In genomic region chr10:78238926-78239325, GRCm38 (mm10) we compare ENCODE assay signal across 20 mouse cellular contexts. TPM values are rescaled to one million over a fixed set of nuclear protein-coding genes. Genes with fewer than 3 reads are reported as not detected.
DNase-seq lines count a peak whose midpoint lies in the region; ATAC-seq and TF ChIP-seq lines count a peak whose summit lies in the region.
"Had no signal": no experiment of that assay in that cellular context is flagged by ENCODE, and none has a peak within 500 bp of the region (broad histone marks: within the 10 kb centered on the region; RNA-seq: fewer than 3 reads in every experiment).

No protein-coding gene starts in this region.

- no peaks in the 10 kb centered on the region for H3K9me3 ChIP-seq in liver, embryonic 14.5 days (ENCODE audit: control insufficient read depth, low read length)
- H3K9me3 ChIP-seq: embryonic facial prominence, embryonic 13.5 days; forebrain, embryonic 13.5 days; heart, embryonic 15.5 days; hindbrain, embryonic 13.5 days; limb, embryonic 12.5 days had no signal

- peaks cover 55 to 60% of the 10 kb centered on the region in 2 experiments for H3K4me1 ChIP-seq in liver, embryonic 14.5 days (replicated peaks; ENCODE audit: control insufficient read depth in 2 of 2, insufficient read depth in 2 of 2, low read length in 1 of 2)

- intact Hi-C loops in left cerebral cortex, adult 2 months (cut with DNase I) = no loop called here
- intact Hi-C loops in left cerebral cortex, postnatal 4 days (cut with DNase I) = no loop called here

- no peak for TF ChIP-seq EP300 in liver, embryonic 14.5 days (IDR thresholded peaks at IDR 0.05; ENCODE audit: low read depth)

- H3K27ac ChIP-seq in left cerebral cortex, adult 2 months = peak overlapping the region; percentile 71
- peak overlapping the region; percentile 34 for H3K27ac ChIP-seq in liver, embryonic 14.5 days
- H3K27ac ChIP-seq: embryonic facial prominence, embryonic 13.5 days; forebrain, embryonic 13.5 days; heart, embryonic 15.5 days; hindbrain, embryonic 13.5 days; limb, embryonic 12.5 days had no signal

- WGBS in liver, embryonic 14.5 days (ENCODE audit: insufficient replicate concordance) = 86% methylated on average over 6 of the region's 6 CpGs

- no peaks in the 10 kb centered on the region for H3K27me3 ChIP-seq in liver, embryonic 14.5 days (ENCODE audit: control insufficient read depth, insufficient read depth, low read length)
- H3K27me3 ChIP-seq: embryonic facial prominence, embryonic 13.5 days; forebrain, embryonic 13.5 days; heart, embryonic 15.5 days; hindbrain, embryonic 13.5 days; limb, embryonic 12.5 days had no signal

- no peak overlapping the region for H3K4me2 ChIP-seq in liver, embryonic 14.5 days (ENCODE audit: low read depth)
- H3K4me2 ChIP-seq: embryonic facial prominence, embryonic 13.5 days; forebrain, embryonic 13.5 days; heart, embryonic 15.5 days; hindbrain, embryonic 13.5 days; limb, embryonic 12.5 days had no signal

- TF ChIP-seq CTCF in left cerebral cortex, adult 2 months (IDR thresholded peaks at IDR 0.05) = no peak
- no peak for TF ChIP-seq CTCF in liver, embryonic 14.5 days (IDR thresholded peaks at IDR 0.05; ENCODE audit: low read depth)

- no peak overlapping the region; the same call in 1 of the 2 replicates for H3K9ac ChIP-seq in liver, embryonic 14.5 days (replicated peaks)
- H3K9ac ChIP-seq: embryonic facial prominence, embryonic 13.5 days; forebrain, embryonic 13.5 days; heart, embryonic 15.5 days; hindbrain, embryonic 13.5 days; limb, embryonic 12.5 days had no signal

- peak; percentile 28 for DNase-seq in cerebellum, adult 9-11 months
- no peak for DNase-seq in cerebellum, adult 9-10 months
- no peak for DNase-seq in left cerebral cortex, adult 2 months (ENCODE audit: extremely low spot score in 1 of 2, low spot score in 2 of 2)
- no peak for DNase-seq in left cerebral cortex, postnatal 4 days
- peak; percentile 35 for DNase-seq in Muller cell, postnatal 12 days (ENCODE audit: inconsistent ontology term)
- no peak for DNase-seq in liver, embryonic 14.5 days (ENCODE audit: low read depth in 3 of 3, low spot score in 3 of 3)
- no peak for DNase-seq in adrenal gland, postnatal 25 days
- DNase-seq in testis, postnatal 14 days (ENCODE audit: low spot score) = no peak
- DNase-seq: embryo, embryonic 11 days; heart, postnatal 36 days; kidney, adult 11 months; midbrain, embryonic 14.5 days; right cerebral cortex, postnatal 25 days; spleen, adult 18-20 months had no signal

- no peak for ATAC-seq in liver, embryonic 14.5 days (ENCODE audit: insufficient read depth)
- ATAC-seq: forebrain, embryonic 13.5 days had no signal

- H3K36me3 ChIP-seq in liver, embryonic 14.5 days (replicated peaks; ENCODE audit: control insufficient read depth, insufficient read depth, low read depth) = peaks cover 10% of the 10 kb centered on the region
- H3K36me3 ChIP-seq: embryonic facial prominence, embryonic 13.5 days; heart, embryonic 15.5 days had no signal

- H3K4me3 ChIP-seq in left cerebral cortex, adult 2 months = no peak overlapping the region
- no peak overlapping the region for H3K4me3 ChIP-seq in liver, embryonic 14.5 days (ENCODE audit: insufficient read depth in 1 of 2, low read depth in 2 of 2, low read length in 2 of 2)
- H3K4me3 ChIP-seq: embryonic facial prominence, embryonic 13.5 days; erythroblast, embryonic 14.5 days; forebrain, embryonic 13.5 days; heart, embryonic 15.5 days; hindbrain, embryonic 13.5 days; limb, embryonic 12.5 days had no signal

RNA-seq across cellular contexts. Expression of gene Trappc10, which starts 5.5 kb away (rescaled TPM):
- 10 to 100 TPM; 86.7 to 88.6 TPM for total RNA-seq in left cerebral cortex, adult 2 months (2021)
- 10 to 100 TPM; 85.8 to 86.5 TPM for total RNA-seq in left cerebral cortex, postnatal 4 days (2021)
- 19.8 and 20.1 TPM in 2 replicates for polyA plus RNA-seq in liver, embryonic 14.5 days (2012; rRNA removed)
- polyA plus RNA-seq in liver, embryonic 14.5 days (2014; fragmentation: Nextera tagmentation; extraction: Ambion mirVana) = 15.8 and 20.5 TPM in 2 replicates
- 53.0 and 56.6 TPM in 2 replicates for total RNA-seq in adrenal gland, postnatal 25 days (2021)

RNA-seq across cellular contexts. Expression of gene Pwp2, which starts 54.0 kb away (rescaled TPM):
- total RNA-seq in left cerebral cortex, adult 2 months (2021) = 10 to 100 TPM; 19.6 to 19.7 TPM
- 10 to 100 TPM; 22.6 to 23.7 TPM for total RNA-seq in left cerebral cortex, postnatal 4 days (2021)
- polyA plus RNA-seq in liver, embryonic 14.5 days (2012; rRNA removed) = 6.1 and 7.5 TPM in 2 replicates
- polyA plus RNA-seq in liver, embryonic 14.5 days (2014; fragmentation: Nextera tagmentation; extraction: Ambion mirVana) = 7.2 and 9.6 TPM in 2 replicates
- total RNA-seq in adrenal gland, postnatal 25 days (2021) = 17.8 and 17.9 TPM in 2 replicates

Comparison
In these comparisons a context has a peak if more than half of its experiments do, and no peak if none do; other contexts are left out.
1. DNase-seq: peak in cerebellum, adult 9-11 months (single experiment) and Muller cell, postnatal 12 days (single experiment); none in cerebellum, adult 9-10 months (single experiment), left cerebral cortex, adult 2 months (0 of 2), left cerebral cortex, postnatal 4 days (single experiment), liver, embryonic 14.5 days (0 of 3), adrenal gland, postnatal 25 days (single experiment) and testis, postnatal 14 days (single experiment).